Mouse (Mus musculus) adrenal gland, postnatal 14 days (tissue): ENCODE data around the gene Myog. TPM values are rescaled to one million over a fixed set of nuclear protein-coding genes. Genes with fewer than 3 reads are reported as not detected.

ENCODE experiments used
- DNase-seq: peaks from one replicate; pipeline ENCODE4 v3.0.0; 2021; ENCODE audit warnings: mixed read lengths
- total RNA-seq: library from RNA; stranded (reverse); gene quantifications from 2 replicates; pipeline ENCODE4 v1.2.3, GENCODE M21; 2021

The Myog gene
- total RNA-seq, 1 experiment from 2014 or later: not detected

- DNase-seq: no peak
Observed at GRCm38 (mm10) chr1:134285458-134286120, 4.2 kb upstream of the Myog start.

- DNase-seq: peak; percentile 50
Observed at GRCm38 (mm10) chr1:134288239-134288638, 1.6 kb upstream of the Myog start.

- no peak for DNase-seq
Observed at GRCm38 (mm10) chr1:134290300-134290699, 511 bp downstream of the Myog start.

GRCm38 (mm10) chr1:134290909-134291308 lies 1.1 kb downstream of the Myog start:
- peak; percentile 47 for DNase-seq

- DNase-seq: no peak
Observed at GRCm38 (mm10) chr1:134291555-134291954, 1.8 kb downstream of the Myog start.

- DNase-seq: peak; percentile 41
Observed at GRCm38 (mm10) chr1:134292073-134292472, 2.3 kb downstream of the Myog start.

- DNase-seq: no peak
Observed at GRCm38 (mm10) chr1:134292601-134293000, 2.8 kb downstream of the Myog start.

GRCm38 (mm10) chr1:134293276-134293675 lies 3.5 kb downstream of the Myog start:
- no peak for DNase-seq

GRCm38 (mm10) chr1:134293738-134294604 lies 4.2 kb downstream of the Myog start:
- peak; percentile 58 for DNase-seq

- DNase-seq: no peak
Observed at GRCm38 (mm10) chr1:134297265-134297664, 7.5 kb downstream of the Myog start.

- DNase-seq: peak; percentile 61
Observed at GRCm38 (mm10) chr1:134298636-134299411, 9.0 kb downstream of the Myog start.

- DNase-seq: peak; percentile 58
Observed at GRCm38 (mm10) chr1:134302568-134303238, 12.9 kb downstream of the Myog start.

GRCm38 (mm10) chr1:134304940-134305339 lies 15.2 kb downstream of the Myog start:
- no peak for DNase-seq

- DNase-seq: no peak
Observed at GRCm38 (mm10) chr1:134307409-134307808, 17.6 kb downstream of the Myog start.

- DNase-seq: no peak
Observed at GRCm38 (mm10) chr1:134310291-134310690, 20.5 kb downstream of the Myog start.

- no peak for DNase-seq
Observed at GRCm38 (mm10) chr1:134310729-134311128, 20.9 kb downstream of the Myog start.

GRCm38 (mm10) chr1:134311760-134312159 lies 22.0 kb downstream of the Myog start:
- DNase-seq: no peak

GRCm38 (mm10) chr1:134315181-134315580 lies 25.4 kb downstream of the Myog start:
- DNase-seq: no peak

- DNase-seq: no peak
Observed at GRCm38 (mm10) chr1:134316361-134316760, 26.6 kb downstream of the Myog start.

GRCm38 (mm10) chr1:134318261-134318660 lies 28.5 kb downstream of the Myog start:
- DNase-seq: no peak

GRCm38 (mm10) chr1:134320691-134321301 lies 31.0 kb downstream of the Myog start:
- DNase-seq: peak; percentile 28

GRCm38 (mm10) chr1:134322591-134322990 lies 32.8 kb downstream of the Myog start:
- DNase-seq: peak; percentile 51
